Mouse (Mus musculus): ENCODE measurements at regions not wholly inside any gene's neighbourhood (a gene's known extent, or its start where the extent isn't known, plus 50 kb on each side); places are given as distances from the start of the nearest gene placed in this dataset.
A peak's percentile ranks its signal among the peaks of the same experiment; 100 is the strongest.
"Not testable (repeated sequence)": the region's sequence is repeated elsewhere in the genome, so short reads cannot be mapped to it uniquely, and the experiment has no call there.

DNA sequence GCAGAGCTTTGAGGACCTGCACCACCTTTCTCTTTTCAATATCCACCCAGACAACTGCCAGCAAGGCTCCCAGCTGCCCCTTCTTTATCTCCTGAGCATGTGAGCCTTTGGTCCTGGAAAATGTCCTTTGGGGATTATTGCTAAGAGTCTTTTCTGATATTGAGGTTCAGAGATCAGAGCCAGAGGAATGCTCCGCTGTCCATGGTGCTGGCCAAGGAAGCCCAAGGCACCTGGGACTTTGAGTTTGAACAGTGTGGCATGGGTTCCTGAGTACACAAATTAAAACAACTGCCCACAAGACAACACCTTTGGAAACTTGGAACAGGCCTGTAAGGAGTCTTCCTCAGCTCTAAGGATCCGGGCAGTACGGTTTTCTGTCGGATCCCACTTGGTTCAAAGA, 52.6 kb upstream of the Slc28a3 start:
- peak; percentile 10 for DNase-seq

DNA sequence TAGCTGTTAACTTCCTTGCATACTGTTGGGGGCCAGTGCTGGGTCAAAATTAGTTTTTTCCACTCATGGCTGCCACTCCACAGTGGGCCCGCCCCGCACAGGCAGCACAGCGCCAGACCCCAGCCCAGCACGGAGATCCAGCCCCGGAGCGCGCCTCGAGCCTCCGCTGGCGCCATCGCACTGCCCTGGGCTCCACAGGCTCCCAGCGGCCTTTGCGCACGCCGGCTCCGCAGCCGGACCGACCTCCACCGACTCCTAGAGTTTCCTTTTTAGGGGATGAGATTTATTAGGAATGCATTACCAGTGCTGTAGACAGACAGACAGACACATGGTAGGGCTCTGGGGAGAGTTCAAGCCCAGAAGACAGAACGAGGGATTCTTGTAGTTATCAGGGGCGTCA, 58.0 kb upstream of the Slc28a3 start:
- DNase-seq = no peak

DNA sequence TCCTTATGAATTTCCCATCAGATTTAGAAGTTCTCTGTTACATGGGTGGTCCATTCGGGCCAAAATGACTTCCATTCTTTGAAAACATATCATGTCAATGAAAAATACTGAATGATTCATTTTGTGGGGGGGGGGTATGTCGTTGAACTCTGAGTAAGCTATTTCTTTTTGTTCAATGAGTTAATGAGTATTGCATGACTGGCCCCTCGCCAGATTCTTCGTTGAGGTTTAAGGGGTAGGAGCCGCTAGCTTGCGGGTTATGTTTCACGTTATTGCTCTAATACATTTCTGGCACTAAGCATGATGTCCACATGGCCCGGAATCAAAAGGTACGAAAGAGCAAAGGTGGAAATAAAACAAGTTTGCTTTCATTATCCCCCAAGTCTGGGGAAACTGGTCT, 59.5 kb upstream of the Slc28a3 start:
- DNase-seq = peak; percentile 75

DNA sequence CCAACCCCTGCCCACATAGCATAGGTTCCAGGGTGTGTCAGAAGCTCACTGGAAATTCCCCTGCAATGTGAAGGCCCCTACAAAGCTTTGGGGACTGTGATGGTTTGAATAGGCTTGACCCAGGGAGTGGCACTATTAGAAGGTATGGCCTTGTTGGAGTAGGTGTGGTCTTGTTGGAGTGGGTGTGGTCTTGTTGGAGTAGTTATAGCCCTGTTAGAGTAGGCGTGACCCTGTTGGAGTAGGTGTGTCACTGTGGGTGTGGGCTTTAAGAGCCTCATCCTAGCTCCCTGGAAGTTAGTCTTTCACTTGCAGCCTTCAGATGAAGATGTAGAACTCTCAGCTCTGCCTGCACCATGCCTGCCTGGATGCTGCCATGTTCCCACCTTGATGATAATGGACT, 64.9 kb upstream of the Slc28a3 start:
- not testable (repeated sequence) for DNase-seq

GRCm38 (mm10) chr13:58677521-58677920, 66.8 kb upstream of the Slc28a3 start:
- DNase-seq = no peak

GRCm38 (mm10) chr13:58679663-58680062, 69.0 kb upstream of the Slc28a3 start:
- no peak for DNase-seq

GRCm38 (mm10) chr13:58686822-58687221, 76.1 kb upstream of the Slc28a3 start:
- DNase-seq = no peak

- DNase-seq = no peak
These were observed 76.9 kb upstream of the Slc28a3 start for GRCm38 (mm10) chr13:58687609-58688008.

DNA sequence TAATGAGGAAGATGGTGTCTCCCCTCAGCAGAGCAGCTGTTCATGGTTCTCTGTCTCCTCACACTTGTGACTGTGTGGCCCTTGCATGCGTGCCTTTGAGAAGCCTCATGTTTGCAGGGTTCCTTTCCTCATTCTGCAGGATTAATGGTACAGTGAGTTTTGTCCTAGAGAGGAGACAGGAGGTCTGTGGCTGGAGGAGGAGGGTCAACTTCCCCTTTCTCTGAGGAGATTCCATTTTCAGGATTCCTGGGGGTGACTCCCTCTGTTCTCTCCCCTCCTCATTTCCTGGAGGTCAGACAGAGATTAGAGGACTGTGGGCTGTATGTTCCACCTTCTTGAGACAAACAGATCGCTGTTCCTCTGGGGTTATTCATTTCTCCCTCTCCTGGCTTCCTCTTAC, 77.6 kb upstream of the Slc28a3 start:
- no peak for DNase-seq

DNA sequence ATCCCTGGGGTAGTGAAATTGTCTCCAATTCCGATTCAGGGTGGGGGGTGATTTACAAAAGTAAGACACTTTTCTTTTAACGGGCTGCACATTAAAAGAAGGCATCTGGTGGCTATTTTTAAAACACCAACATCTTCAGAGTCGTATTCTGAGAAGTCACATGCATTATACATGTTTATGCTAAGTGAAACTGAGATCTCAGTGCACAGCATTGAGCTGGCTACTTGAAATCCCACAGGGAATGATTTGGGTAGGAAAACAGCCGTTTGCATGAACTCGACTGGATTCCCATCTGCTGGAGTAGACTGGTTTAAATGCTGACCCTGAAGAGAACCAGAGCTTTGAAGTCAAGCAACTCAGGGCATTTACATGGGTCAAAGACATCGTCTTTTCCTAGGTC, 84.0 kb upstream of the Slc28a3 start:
- DNase-seq = no peak

DNA sequence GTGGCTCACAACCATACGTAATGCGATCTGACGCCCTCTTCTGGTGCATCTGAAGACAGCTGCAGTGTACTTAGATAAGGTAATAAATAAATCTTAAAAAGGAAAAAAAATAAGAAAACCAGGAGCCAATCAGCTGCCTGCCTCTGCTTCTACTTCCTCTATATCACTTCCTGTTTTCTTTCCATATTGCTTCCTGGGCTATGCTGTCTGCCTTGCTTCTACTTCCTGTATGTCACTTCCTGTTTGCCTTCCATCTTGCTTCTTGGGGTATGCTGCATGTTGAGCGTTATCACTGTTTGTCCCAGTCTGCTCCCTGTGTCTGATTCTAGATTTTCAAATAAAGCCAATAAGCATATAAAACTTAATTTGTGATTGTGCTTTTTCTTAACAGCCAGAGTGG, 85.3 kb upstream of the Slc28a3 start:
- DNase-seq = no peak

DNA sequence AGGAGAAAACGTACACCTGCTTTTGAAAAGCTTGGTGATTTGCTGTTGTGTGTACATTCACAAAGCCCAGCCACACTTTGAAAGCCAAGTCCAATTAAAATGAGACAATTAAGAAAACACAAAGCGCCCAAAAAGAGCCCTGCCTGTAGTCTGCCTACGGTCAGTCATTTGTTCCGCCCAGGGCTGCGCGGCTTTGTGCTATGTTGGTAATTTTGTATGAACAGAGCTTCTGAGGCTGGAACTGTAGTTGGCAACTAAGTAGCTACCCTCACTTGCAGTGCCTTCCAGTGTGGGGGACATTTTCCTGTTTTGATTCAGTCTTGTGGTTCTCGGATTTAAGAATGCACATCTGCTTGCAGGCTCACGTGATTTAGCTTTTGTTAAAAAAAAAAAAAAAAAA, 89.3 kb upstream of the Slc28a3 start:
- DNase-seq = no peak

GRCm38 (mm10) chr13:58704141-58704540, 93.5 kb upstream of the Slc28a3 start:
- no peak for DNase-seq

DNA sequence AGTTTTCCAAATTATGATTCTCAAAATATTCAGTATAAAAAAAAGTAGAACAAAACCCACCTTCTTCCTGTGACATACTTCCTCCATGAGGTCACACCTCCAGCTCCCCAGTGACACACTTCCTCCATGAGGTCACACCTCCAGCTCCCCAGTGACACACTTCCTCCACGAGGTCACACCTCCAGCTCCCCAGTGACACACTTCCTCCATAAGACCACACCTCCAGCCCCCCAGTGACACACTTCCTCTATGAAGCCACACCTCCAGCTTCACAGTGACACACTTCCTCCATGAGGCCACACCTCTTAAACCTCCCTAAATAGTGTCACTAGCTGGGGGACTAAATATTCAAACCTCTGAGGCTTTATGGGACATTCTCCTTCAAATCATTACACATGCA, 89.8 kb upstream of the Ntrk2 start:
- DNase-seq = no peak

GRCm38 (mm10) chr13:58730500-58731105, 75.8 kb upstream of the Ntrk2 start:
- DNase-seq = no peak

DNA sequence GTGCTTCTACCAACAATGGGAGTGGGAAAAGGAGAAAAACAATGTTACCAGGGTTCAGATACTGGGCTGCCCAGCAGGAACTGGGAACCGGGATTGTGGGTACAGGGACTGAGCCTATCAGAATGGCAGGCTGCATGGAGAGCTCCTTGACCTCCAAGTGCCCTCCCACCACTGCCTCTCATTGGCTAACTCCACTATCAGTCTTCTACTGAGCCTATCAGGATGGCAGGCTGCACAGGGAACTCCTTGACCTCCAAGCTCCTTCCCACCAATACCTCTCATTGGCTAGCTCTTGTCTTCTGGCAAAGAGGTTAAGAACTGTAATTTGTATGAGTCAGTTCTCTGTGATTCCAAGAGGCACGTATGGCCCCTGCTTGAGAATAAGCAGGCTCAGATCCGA, 73.6 kb upstream of the Ntrk2 start:
- DNase-seq = no peak

DNA sequence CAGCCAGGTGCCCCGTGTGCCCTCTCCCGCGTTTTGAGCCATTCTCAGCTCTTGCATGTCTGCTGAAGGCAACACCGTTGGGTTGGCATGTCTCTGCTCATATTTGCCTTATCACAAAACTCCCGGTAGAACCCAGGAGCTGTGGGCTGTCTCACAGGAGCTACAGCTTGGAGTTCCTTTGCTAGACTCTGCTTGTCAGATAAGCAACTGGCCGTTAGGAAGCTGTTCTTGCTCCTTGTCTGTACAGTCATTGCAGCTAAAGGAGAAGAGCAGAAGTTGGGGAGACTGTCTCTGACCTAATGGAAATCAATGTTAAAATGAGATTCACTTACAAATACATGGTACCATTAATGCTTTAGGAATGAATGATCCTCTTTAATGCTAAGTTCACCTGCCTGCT, 72.8 kb upstream of the Ntrk2 start:
- DNase-seq = no peak

DNA sequence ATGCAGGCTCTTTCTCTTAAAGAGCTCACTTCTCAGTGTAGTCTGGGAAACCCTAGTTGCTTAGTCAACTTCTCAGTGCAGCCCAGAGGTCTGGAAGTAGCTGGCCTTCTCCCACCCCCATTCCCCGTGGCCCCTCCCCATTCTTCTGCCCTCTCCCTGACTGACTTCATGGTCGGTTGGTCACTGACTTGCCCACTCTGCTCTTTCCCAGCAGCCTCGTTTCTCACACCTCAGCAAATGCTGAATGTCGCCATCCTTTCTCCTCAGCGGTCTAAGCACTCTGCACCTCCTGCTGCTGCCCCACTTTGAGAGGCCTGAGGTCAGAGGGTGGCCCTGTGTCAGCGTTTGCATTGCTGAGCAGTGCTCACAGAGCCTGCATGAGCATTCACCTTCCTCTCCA, 70.8 kb upstream of the Ntrk2 start:
- peak; percentile 52 for DNase-seq

- DNase-seq = no peak
These were observed 65.6 kb upstream of the Ntrk2 start for GRCm38 (mm10) chr13:58740731-58741130.

- DNase-seq = no peak
These were observed 60.3 kb upstream of the Ntrk2 start for GRCm38 (mm10) chr13:58746056-58746455.

- DNase-seq = no peak
These were observed 58.7 kb upstream of the Ntrk2 start for GRCm38 (mm10) chr13:58747685-58748084.

- DNase-seq = peak; percentile 42
These were observed 50.2 kb upstream of the Ntrk2 start for GRCm38 (mm10) chr13:58756125-58756524.
